Mouse (Mus musculus) CH12.LX (cell line): ENCODE measurements around the gene Olfr986.

Source experiments
- CTCF ChIP-seq, 2 experiments: IDR thresholded peaks in 1 of 2; conservative IDR thresholded peaks in 1 of 2; 2 replicates each; pipeline ENCODE4 v1.5.1; 2011 to 2012; ENCODE audit warnings: low read depth in 2 of 2, low read length in 2 of 2, improper control_type of control experiment in 1 of 2, inconsistent platforms in 1 of 2, mild to moderate bottlenecking in 1 of 2, moderate library complexity in 1 of 2
- JUN ChIP-seq: IDR thresholded peaks from 2 replicates; pipeline ENCODE4 v1.6.1; 2011; ENCODE audit warnings: low read depth, mild to moderate bottlenecking, low read length, improper control_type of control experiment, moderate library complexity; ENCODE audit not compliant: insufficient read depth
- JUND ChIP-seq: conservative IDR thresholded peaks from 2 replicates; pipeline ENCODE4 v1.6.1; 2011; ENCODE audit warnings: low read depth, low read length, improper control_type of control experiment
- NRF1 ChIP-seq: IDR thresholded peaks from 2 replicates; pipeline ENCODE4 v1.6.1; 2014; ENCODE audit warnings: low read depth, mild to moderate bottlenecking, inconsistent platforms, low read length, improper control_type of control experiment, moderate library complexity
- PAX5 ChIP-seq: IDR thresholded peaks from 2 replicates; pipeline ENCODE4 v1.6.1; 2012; ENCODE audit warnings: low read length, inconsistent platforms, mixed read lengths
- POLR2A ChIP-seq: IDR thresholded peaks from 2 replicates; pipeline ENCODE4 v1.6.1; 2011; ENCODE audit warnings: low read depth, mild to moderate bottlenecking, improper control_type of control experiment, low read length
- POLR2AphosphoS2 ChIP-seq: IDR thresholded peaks from 2 replicates; pipeline ENCODE4 v1.6.1; 2011; ENCODE audit warnings: low read depth, low read length, improper control_type of control experiment
- RAD21 ChIP-seq: IDR thresholded peaks from 2 replicates; pipeline ENCODE4 v1.6.1; 2011; ENCODE audit warnings: low read depth, mild to moderate bottlenecking, low read length, improper control_type of control experiment, moderate library complexity
- TCF12 ChIP-seq: IDR thresholded peaks from 2 replicates; pipeline ENCODE4 v1.6.1; 2014; ENCODE audit warnings: low read depth, mild to moderate bottlenecking, inconsistent platforms, low read length, improper control_type of control experiment
- UBTF ChIP-seq: IDR thresholded peaks from 2 replicates; pipeline ENCODE4 v1.6.1; 2012; ENCODE audit warnings: low read depth, mild to moderate bottlenecking, inconsistent platforms, low read length, improper control_type of control experiment, moderate library complexity
- ZKSCAN1 ChIP-seq: IDR thresholded peaks from 2 replicates; pipeline ENCODE4 v1.6.1; 2012; ENCODE audit warnings: low read depth, inconsistent platforms, low read length, improper control_type of control experiment, borderline replicate concordance
- ZNF384 ChIP-seq: IDR thresholded peaks from 2 replicates; pipeline ENCODE4 v1.6.1; 2012; ENCODE audit warnings: low read depth, low read length, improper control_type of control experiment, inconsistent platforms

- TF ChIP-seq ZNF384 (no peak), TCF12 (no peak), RAD21 (no peak), NRF1 (no peak), POLR2A (no peak), CTCF (conservative IDR thresholded peaks at IDR 0.05 in 1 of 2, IDR thresholded peaks at IDR 0.05 in 1 of 2; ENCODE audit: low read depth in 2 of 2, low read length in 2 of 2) (no peak), JUN (no peak), JUND (no peak), PAX5 (no peak), UBTF (no peak), ZKSCAN1 (no peak), POLR2AphosphoS2 (no peak)
Observed at GRCm38 (mm10) chr9:40234233-40235072, 53.7 kb downstream of the Olfr986 start.
